Mouse (Mus musculus) CH12.LX (cell line): ENCODE measurements around the gene Amz2. TPM values are rescaled to one million over a fixed set of nuclear protein-coding genes. Genes with fewer than 3 reads are reported as not detected.

Experiments
- DNase-seq: peaks from one replicate; pipeline ENCODE4 v3.0.0-alpha.2; 2013; ENCODE audit errors: extremely low read depth
- H3K27ac ChIP-seq: 2 replicates; pipeline ENCODE4 v1.5.1; 2012; ENCODE audit warnings: low read depth, mild to moderate bottlenecking, control low read depth, moderate library complexity; ENCODE audit not compliant: insufficient read depth
- H3K27me3 ChIP-seq: replicated peaks from 2 replicates; pipeline ENCODE3; 2012; ENCODE audit warnings: inconsistent platforms
- H3K36me3 ChIP-seq, 2 experiments: replicated peaks in 1 of 2; 2 replicates each; pipeline versions ENCODE3 to v1.6.1; 2012; ENCODE audit warnings: inconsistent platforms in 1 of 2, low read length in 1 of 2, mild to moderate bottlenecking in 1 of 2, mixed read lengths in 1 of 2, moderate library complexity in 1 of 2; ENCODE audit not compliant: control insufficient read depth in 1 of 2, insufficient read depth in 1 of 2
- H3K4me1 ChIP-seq, 2 experiments: 2 replicates each; pipeline ENCODE4 v1.6.1; 2012; ENCODE audit warnings: inconsistent platforms in 1 of 2, moderate library complexity in 1 of 2; ENCODE audit not compliant: insufficient read depth in 2 of 2, control insufficient read depth in 1 of 2
- H3K4me2 ChIP-seq: 2 replicates; pipeline ENCODE4 v1.6.1; 2012; ENCODE audit warnings: low read depth, mild to moderate bottlenecking, control low read depth; ENCODE audit not compliant: poor library complexity, insufficient read depth, severe bottlenecking
- H3K4me3 ChIP-seq, 3 experiments: fragments of 150-350 bp in 1 of 3; sonication (generic) in 1 of 3; replicated peaks in 1 of 3; 2 replicates each; pipeline versions ENCODE3 to v1.5.1; 2011 to 2012; ENCODE audit warnings: low read depth in 2 of 3, low read length in 2 of 3, mild to moderate bottlenecking in 2 of 3, moderate library complexity in 2 of 3, control low read depth in 1 of 3, improper control_type of control experiment in 1 of 3, inconsistent platforms in 1 of 3, mixed read lengths in 1 of 3; ENCODE audit not compliant: poor library complexity in 1 of 3
- H3K79me2 ChIP-seq: replicated peaks from 2 replicates; pipeline ENCODE4 v1.6.1; 2012; ENCODE audit warnings: mild to moderate bottlenecking, moderate library complexity; ENCODE audit not compliant: control insufficient read depth, poor library complexity, insufficient read depth, severe bottlenecking; ENCODE audit errors: extremely low read depth
- H3K9ac ChIP-seq: 2 replicates; pipeline ENCODE4 v1.6.1; 2012; ENCODE audit warnings: low read depth, mild to moderate bottlenecking, control low read depth, moderate library complexity; ENCODE audit not compliant: insufficient read depth
- H3K9me3 ChIP-seq: replicated peaks from 2 replicates; pipeline ENCODE3; 2012; ENCODE audit warnings: low read length, inconsistent platforms, mixed read lengths
- BHLHE40 ChIP-seq: IDR thresholded peaks from 2 replicates; pipeline ENCODE4 v1.6.1; 2011; ENCODE audit warnings: mild to moderate bottlenecking, low read depth, low read length, improper control_type of control experiment
- CHD1 ChIP-seq: IDR thresholded peaks from 2 replicates; pipeline ENCODE4 v1.6.1; 2012; ENCODE audit warnings: low read depth, low read length, improper control_type of control experiment, inconsistent platforms
- CHD2 ChIP-seq: IDR thresholded peaks from 2 replicates; pipeline ENCODE4 v1.6.1; 2011; ENCODE audit warnings: low read length, improper control_type of control experiment
- CTCF ChIP-seq, 2 experiments: IDR thresholded peaks in 1 of 2; conservative IDR thresholded peaks in 1 of 2; 2 replicates each; pipeline ENCODE4 v1.5.1; 2011 to 2012; ENCODE audit warnings: low read depth in 2 of 2, low read length in 2 of 2, improper control_type of control experiment in 1 of 2, inconsistent platforms in 1 of 2, mild to moderate bottlenecking in 1 of 2, moderate library complexity in 1 of 2
- ETS1 ChIP-seq: conservative IDR thresholded peaks from 2 replicates; pipeline ENCODE4 v1.6.1; 2012; ENCODE audit warnings: low read depth, mild to moderate bottlenecking, inconsistent platforms, low read length, improper control_type of control experiment, moderate library complexity
- GABPA ChIP-seq: IDR thresholded peaks from 2 replicates; pipeline ENCODE4 v1.6.1; 2012; ENCODE audit warnings: low read depth, low read length, improper control_type of control experiment, inconsistent platforms; ENCODE audit not compliant: insufficient replicate concordance
- HCFC1 ChIP-seq: IDR thresholded peaks from 2 replicates; pipeline ENCODE4 v1.6.1; 2012; ENCODE audit warnings: low read depth, mild to moderate bottlenecking, inconsistent platforms, low read length, improper control_type of control experiment
- IRF4 ChIP-seq: IDR thresholded peaks from 2 replicates; pipeline ENCODE4 v1.6.1; 2014; ENCODE audit warnings: low read depth, mild to moderate bottlenecking, inconsistent platforms, low read length, improper control_type of control experiment
- JUN ChIP-seq: IDR thresholded peaks from 2 replicates; pipeline ENCODE4 v1.6.1; 2011; ENCODE audit warnings: low read depth, mild to moderate bottlenecking, low read length, improper control_type of control experiment, moderate library complexity; ENCODE audit not compliant: insufficient read depth
- KAT2A ChIP-seq: IDR thresholded peaks from 2 replicates; pipeline ENCODE4 v1.6.1; 2012; ENCODE audit warnings: low read length, improper control_type of control experiment, inconsistent platforms; ENCODE audit not compliant: insufficient replicate concordance
- MAX ChIP-seq: IDR thresholded peaks from 2 replicates; pipeline ENCODE4 v1.6.1; 2011; ENCODE audit warnings: low read length, improper control_type of control experiment
- NELFE ChIP-seq: IDR thresholded peaks from 2 replicates; pipeline ENCODE4 v1.6.1; 2011; ENCODE audit warnings: low read depth, low read length, improper control_type of control experiment
- PAX5 ChIP-seq: IDR thresholded peaks from 2 replicates; pipeline ENCODE4 v1.6.1; 2012; ENCODE audit warnings: low read length, inconsistent platforms, mixed read lengths
- RAD21 ChIP-seq: IDR thresholded peaks from 2 replicates; pipeline ENCODE4 v1.6.1; 2011; ENCODE audit warnings: low read depth, mild to moderate bottlenecking, low read length, improper control_type of control experiment, moderate library complexity
- SMC3 ChIP-seq: IDR thresholded peaks from 2 replicates; pipeline ENCODE4 v1.6.1; 2011; ENCODE audit warnings: low read depth, low read length, improper control_type of control experiment
- TBP ChIP-seq: conservative IDR thresholded peaks from 2 replicates; pipeline ENCODE4 v1.6.1; 2011; ENCODE audit warnings: low read depth, low read length, improper control_type of control experiment
- USF1 ChIP-seq: IDR thresholded peaks from 2 replicates; pipeline ENCODE4 v1.6.1; 2014; ENCODE audit warnings: low read depth, mild to moderate bottlenecking, inconsistent platforms, low read length, improper control_type of control experiment
- ZKSCAN1 ChIP-seq: IDR thresholded peaks from 2 replicates; pipeline ENCODE4 v1.6.1; 2012; ENCODE audit warnings: low read depth, inconsistent platforms, low read length, improper control_type of control experiment, borderline replicate concordance
- ZMIZ1 ChIP-seq: IDR thresholded peaks from 2 replicates; pipeline ENCODE4 v1.6.1; 2012; ENCODE audit warnings: low read depth, mild to moderate bottlenecking, inconsistent platforms, low read length, improper control_type of control experiment
- dilution Hi-C: fragments of 300-500 bp; cut with MboI; formaldehyde crosslinking; loops from 2 replicates; pipeline ENCODE4 v1.14.3; 2020; ENCODE audit warnings: low sequenced_read_pairs; ENCODE audit not compliant: extremely low pct_unique_long_range_greater_than_20kb, extremely low pct_ligation_motif_present
- in situ Hi-C: fragments of 300-500 bp; cut with MboI; formaldehyde crosslinking; loops from 3 replicates; pipeline ENCODE4 v1.14.3; 2019; ENCODE audit warnings: low sequenced_read_pairs, low pct_ligation_motif_present, low pct_unique_long_range_greater_than_20kb, mixed read lengths
- polyA plus RNA-seq: library from polyadenylated mRNA; unstranded; fragments of >175 nt; gene quantifications from 2 replicates; pipeline ENCODE4 v1.2.1, GENCODE M21; 2012; ENCODE audit warnings: low read depth; ENCODE audit not compliant: insufficient read length
- total RNA-seq, 2 experiments: library from RNA; depleted of rRNA; stranded (reverse); fragments of 300-350 nt in 1 of 2; fragments of >200 nt in 1 of 2; gene quantifications; 2 replicates each; pipeline ENCODE4 v1.2.3; 2012 to 2014

Amz2 gene
- total and polyA plus RNA-seq, 3 experiments, result 22.3 to 23.7 (median 23.3) TPM

DNA sequence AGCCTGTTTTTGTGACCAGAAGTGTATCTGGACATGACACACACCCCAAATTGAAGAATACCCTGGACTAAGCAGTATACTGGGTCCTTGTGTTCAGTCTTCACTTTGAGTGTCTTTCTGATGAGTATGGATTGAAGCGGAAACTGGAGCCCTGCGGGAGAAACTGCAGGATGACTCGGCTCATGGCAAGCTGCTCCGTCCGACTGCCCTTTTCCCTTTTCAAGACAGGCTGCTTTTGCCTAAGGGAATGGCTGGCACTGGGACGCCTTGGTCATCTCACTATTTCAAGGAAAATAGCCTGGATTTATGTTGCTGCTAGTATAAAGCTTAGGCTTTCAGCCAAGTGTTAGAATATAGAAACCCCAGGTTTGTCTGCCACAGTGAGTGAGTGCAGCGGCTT lies 34.5 kb upstream of the Amz2 start:
- in situ Hi-C loops (no loop called here), dilution Hi-C loops (no loop called here)
- H3K4me1 ChIP-seq, result peaks cover 2 to 52% of the 10 kb centered on the region in 2 experiments; a peak in 2 of 4 replicates
- H3K36me3 ChIP-seq, result peaks cover 18 to 66% of the 10 kb centered on the region in 2 experiments
- H3K9ac ChIP-seq, result no peak overlapping the region
- no peak for TF ChIP-seq RAD21
- no peak for TF ChIP-seq CHD1
- no peak for TF ChIP-seq BHLHE40
- TF ChIP-seq HCFC1, result no peak
- no peak for TF ChIP-seq GABPA
- TF ChIP-seq NELFE, result no peak
- no peak for TF ChIP-seq KAT2A
- TF ChIP-seq SMC3, result no peak
- no peak for TF ChIP-seq ZKSCAN1
- no peak for TF ChIP-seq PAX5
- no peak for TF ChIP-seq IRF4
- TF ChIP-seq USF1, result no peak
- no peak for TF ChIP-seq ZMIZ1
- no peak for TF ChIP-seq MAX
- no peak for TF ChIP-seq JUN
- TF ChIP-seq ETS1, result no peak
- no peaks in the 10 kb centered on the region for H3K27me3 ChIP-seq
- H3K4me2 ChIP-seq, result no peak overlapping the region
- DNase-seq, result no peak
- H3K9me3 ChIP-seq, result no peaks in the 10 kb centered on the region
- no peak overlapping the region for H3K27ac ChIP-seq
- peaks cover 6% of the 10 kb centered on the region for H3K79me2 ChIP-seq
- no peak overlapping the region for H3K4me3 ChIP-seq

GRCm38 (mm10) chr11:109391760-109392159 lies 34.0 kb upstream of the Amz2 start:
- dilution Hi-C loops, result no loop called here
- no peak overlapping the region for H3K27ac ChIP-seq
- H3K9me3 ChIP-seq, result no peaks in the 10 kb centered on the region
- H3K4me1 ChIP-seq, result peaks cover 2 to 52% of the 10 kb centered on the region in 2 experiments; a peak in 2 of 4 replicates
- no peaks in the 10 kb centered on the region for H3K27me3 ChIP-seq
- H3K9ac ChIP-seq, result no peak overlapping the region
- no peak for TF ChIP-seq TBP
- no peak for TF ChIP-seq ZKSCAN1
- TF ChIP-seq CHD2, result no peak
- TF ChIP-seq CTCF (conservative IDR thresholded peaks at IDR 0.05 in 1 of 2, IDR thresholded peaks at IDR 0.05 in 1 of 2; ENCODE audit: low read depth in 2 of 2, low read length in 2 of 2), result no peak
- TF ChIP-seq, all 38 proteins: peak for 0
- in situ Hi-C loops, result no loop called here
- no peak for DNase-seq
- H3K36me3 ChIP-seq, result peaks cover 20 to 71% of the 10 kb centered on the region in 2 experiments
- H3K4me2 ChIP-seq, result no peak overlapping the region
- no peak overlapping the region for H3K4me3 ChIP-seq
- H3K79me2 ChIP-seq, result peaks cover 6% of the 10 kb centered on the region
